Mouse (Mus musculus) kidney, adult 2 months (tissue): ENCODE data around the gene Tmem231. TPM values are rescaled to one million over a fixed set of nuclear protein-coding genes. Genes with fewer than 3 reads are reported as not detected.
A peak's percentile ranks its signal among the peaks of the same experiment; 100 is the strongest.

Experiments
- DNase-seq: peaks from one replicate; pipeline ENCODE4 v3.0.0; 2021
- H3K27ac ChIP-seq: fragments of 200-500 bp; 2 replicates; pipeline ENCODE4 v1.5.1; 2012; ENCODE audit warnings: low read depth, low read length, control low read depth, inconsistent platforms; ENCODE audit not compliant: insufficient read depth
- H3K27me3 ChIP-seq: fragments of 200-500 bp; replicated peaks from 2 replicates; pipeline ENCODE4 v1.6.1; 2012; ENCODE audit warnings: mild to moderate bottlenecking, moderate library complexity, low read length, inconsistent platforms; ENCODE audit not compliant: control insufficient read depth, insufficient read depth
- H3K36me3 ChIP-seq: fragments of 200-500 bp; 2 replicates; pipeline ENCODE4 v1.6.1; 2012; ENCODE audit warnings: mild to moderate bottlenecking, moderate library complexity, low read length, inconsistent platforms; ENCODE audit not compliant: control insufficient read depth, insufficient read depth
- H3K4me1 ChIP-seq: fragments of 200-500 bp; 2 replicates; pipeline ENCODE4 v1.6.1; 2011; ENCODE audit warnings: low read length; ENCODE audit not compliant: control insufficient read depth, insufficient read depth
- H3K4me3 ChIP-seq: fragments of 200-500 bp; 2 replicates; pipeline ENCODE4 v1.5.1; 2011; ENCODE audit warnings: mild to moderate bottlenecking, low read depth, low read length, control low read depth; ENCODE audit not compliant: insufficient read depth
- CTCF ChIP-seq: fragments of 200-500 bp; conservative IDR thresholded peaks from 2 replicates; pipeline ENCODE4 v1.5.1; 2011; ENCODE audit warnings: low read depth, mild to moderate bottlenecking, control low read depth, low read length, moderate library complexity, mixed read lengths; ENCODE audit not compliant: insufficient read depth, insufficient read length
- POLR2A ChIP-seq: fragments of 200-500 bp; IDR thresholded peaks from one replicate; pipeline ENCODE4 v1.6.1; 2011; ENCODE audit warnings: low read depth, low read length, control low read depth
- WGBS: fragments of 180-500 bp; shearing (Covaris S2); methylation state at CpG from one replicate; pipeline ENCODE4 v1.1.7; 2018; 5-methylcytosine and 5-hydroxymethylcytosine counted together
- polyA plus RNA-seq: library from polyadenylated mRNA; depleted of rRNA; stranded (reverse); fragments of >200 nt; gene quantifications from 2 replicates; pipeline ENCODE4 v1.2.3, GENCODE M21; 2012; rRNA removed

Tmem231 gene
- polyA plus RNA-seq, 1 experiment: 11.2 TPM

GRCm38 (mm10) chr8:111870379-111870778 lies 63.3 kb downstream of the Tmem231 start:
- H3K4me1 ChIP-seq: peaks cover 3% of the 10 kb centered on the region; the same call in 1 of the 2 replicates
- no peak overlapping the region for H3K4me3 ChIP-seq
- no peak overlapping the region for H3K27ac ChIP-seq
- TF ChIP-seq CTCF: no peak
- TF ChIP-seq POLR2A: no peak
- no peaks in the 10 kb centered on the region for H3K36me3 ChIP-seq
- WGBS: 89% methylated on average over 3 of the region's 3 CpGs
- H3K27me3 ChIP-seq: no peaks in the 10 kb centered on the region
- DNase-seq: no peak

- peaks cover 3% of the 10 kb centered on the region; the same call in 1 of the 2 replicates for H3K4me1 ChIP-seq
- TF ChIP-seq CTCF: no peak
- TF ChIP-seq POLR2A: no peak
- H3K27me3 ChIP-seq: no peaks in the 10 kb centered on the region
- H3K36me3 ChIP-seq: no peaks in the 10 kb centered on the region
- 56% methylated on average over 2 of the region's 2 CpGs for WGBS
- DNase-seq: no peak
- H3K4me3 ChIP-seq: no peak overlapping the region
- H3K27ac ChIP-seq: no peak overlapping the region
Observed at GRCm38 (mm10) chr8:111868664-111869063, 65.0 kb downstream of the Tmem231 start.

- DNase-seq: peak; percentile 44
- H3K27ac ChIP-seq: no peak overlapping the region
- H3K36me3 ChIP-seq: no peaks in the 10 kb centered on the region
- 54% methylated on average over 6 of the region's 6 CpGs for WGBS
- H3K4me3 ChIP-seq: no peak overlapping the region
- peaks cover 3% of the 10 kb centered on the region; the same call in 1 of the 2 replicates for H3K4me1 ChIP-seq
- TF ChIP-seq POLR2A (no peak), CTCF (no peak)
- no peaks in the 10 kb centered on the region for H3K27me3 ChIP-seq
Observed at GRCm38 (mm10) chr8:111865857-111866256, 67.8 kb downstream of the Tmem231 start.

GRCm38 (mm10) chr8:111865130-111865852 lies 68.4 kb downstream of the Tmem231 start:
- Histone ChIP-seq H3K4me3 (no peak overlapping the region), H3K36me3 (no peaks in the 10 kb centered on the region), H3K27ac (no peak overlapping the region), H3K4me1 (peaks cover 3% of the 10 kb centered on the region; the same call in 1 of the 2 replicates), H3K27me3 (no peaks in the 10 kb centered on the region)
- DNase-seq: no peak
- WGBS: 90% methylated on average over 8 of the region's 8 CpGs
- TF ChIP-seq CTCF: no peak
- no peak for TF ChIP-seq POLR2A

GRCm38 (mm10) chr8:111864648-111865047 lies 69.0 kb downstream of the Tmem231 start:
- DNase-seq: no peak
- no peak overlapping the region for H3K4me3 ChIP-seq
- TF ChIP-seq CTCF (no peak), POLR2A (no peak)
- H3K36me3 ChIP-seq: no peaks in the 10 kb centered on the region
- peaks cover 3% of the 10 kb centered on the region; the same call in 1 of the 2 replicates for H3K4me1 ChIP-seq
- no peak overlapping the region for H3K27ac ChIP-seq
- 74% methylated on average over 8 of the region's 8 CpGs for WGBS
- H3K27me3 ChIP-seq: no peaks in the 10 kb centered on the region; the same call in 1 of the 2 replicates

GRCm38 (mm10) chr8:111863280-111863679 lies 70.4 kb downstream of the Tmem231 start:
- 64% methylated on average over 4 of the region's 4 CpGs for WGBS
- Histone ChIP-seq H3K27me3 (no peaks in the 10 kb centered on the region; the same call in 1 of the 2 replicates), H3K4me3 (no peak overlapping the region), H3K27ac (no peak overlapping the region), H3K4me1 (peaks cover 3% of the 10 kb centered on the region; the same call in 1 of the 2 replicates), H3K36me3 (no peaks in the 10 kb centered on the region)
- TF ChIP-seq CTCF (no peak), POLR2A (no peak)
- no peak for DNase-seq

Other genes with a start within 250 kb of the Tmem231 start
- 0.17 and 0.29 TPM in 2 replicates for gene Ctrb1, start 242.9 kb downstream of the Tmem231 start, polyA plus RNA-seq
- 115 and 137 TPM in 2 replicates for gene Bcar1, start 190.1 kb downstream of the Tmem231 start, polyA plus RNA-seq
- 7.2 and 12.5 TPM in 2 replicates for gene Cfdp1, start 79.6 kb downstream of the Tmem231 start, polyA plus RNA-seq
- 6.0 and 6.9 TPM in 2 replicates for gene Tmem170, start 57.1 kb downstream of the Tmem231 start, polyA plus RNA-seq
- gene Chst5, start 23.4 kb downstream of the Tmem231 start, polyA plus RNA-seq: 0.06 TPM in 1 of 2 replicates, not detected in the other
- gene Gabarapl2, start 6.8 kb upstream of the Tmem231 start, polyA plus RNA-seq: 53.3 and 74.1 TPM in 2 replicates
- gene Adat1, start 58.4 kb upstream of the Tmem231 start, polyA plus RNA-seq: 2.9 and 3.3 TPM in 2 replicates
- gene Kars, start 77.4 kb upstream of the Tmem231 start, polyA plus RNA-seq: 48.4 and 55.4 TPM in 2 replicates
- 9.0 and 9.3 TPM in 2 replicates for gene Terf2ip, start 77.5 kb upstream of the Tmem231 start, polyA plus RNA-seq
- gene Gm6793, start 81.2 kb upstream of the Tmem231 start, polyA plus RNA-seq: 0.11 TPM in 1 of 2 replicates, not detected in the other